Mouse (Mus musculus): Measurements from ENCODE around the gene Col26a1. TPM values are rescaled to one million over a fixed set of nuclear protein-coding genes. Genes with fewer than 3 reads are reported as not detected.
"Not testable (repeated sequence)": the region's sequence is repeated elsewhere in the genome, so short reads cannot be mapped to it uniquely, and the experiment has no call there.

Col26a1 gene
- polyA plus RNA-seq, 1 experiment, result 5.6 TPM

DNA sequence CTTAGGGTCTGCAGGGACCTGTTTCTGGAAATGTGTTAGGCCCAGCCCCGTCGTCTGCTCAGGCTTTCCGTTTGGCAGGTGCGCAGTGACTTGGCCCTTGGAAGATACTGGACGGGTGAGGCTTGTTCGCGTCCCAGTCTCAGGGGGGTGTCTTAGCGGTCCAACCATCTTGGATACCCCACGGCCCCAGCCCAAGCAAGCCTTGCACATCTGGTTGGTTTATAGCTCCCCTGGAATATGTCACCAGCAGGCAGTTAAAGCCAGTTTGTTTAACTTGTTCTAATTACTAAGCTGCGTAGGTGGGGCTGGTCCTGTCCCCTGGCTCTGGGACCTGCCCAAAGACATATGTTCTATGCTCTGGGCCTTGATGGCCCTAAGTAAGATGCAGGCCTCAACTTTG is 111.9 kb downstream of the Col26a1 start:
- TF ChIP-seq POLR2A (IDR thresholded peaks at IDR 0.05; ENCODE audit: low read depth, low read length), result no peak
- no peak for TF ChIP-seq CTCF (conservative IDR thresholded peaks at IDR 0.05; ENCODE audit: insufficient read depth, insufficient read length, low read depth, low read length)
- DNase-seq, result no peak
- 89% methylated on average over 10 of the region's 10 CpGs for WGBS
- no peaks in the 10 kb centered on the region for H3K4me1 ChIP-seq (ENCODE audit: control insufficient read depth, insufficient read depth, low read length)
- H3K27me3 ChIP-seq (replicated peaks; ENCODE audit: control insufficient read depth, insufficient read depth, low read length), result no peaks in the 10 kb centered on the region
- H3K36me3 ChIP-seq (ENCODE audit: control insufficient read depth, insufficient read depth, low read length), result no peaks in the 10 kb centered on the region
- H3K4me3 ChIP-seq (ENCODE audit: insufficient read depth, low read depth, low read length), result no peak overlapping the region
- H3K27ac ChIP-seq (ENCODE audit: insufficient read depth, low read depth, low read length), result no peak overlapping the region

DNA sequence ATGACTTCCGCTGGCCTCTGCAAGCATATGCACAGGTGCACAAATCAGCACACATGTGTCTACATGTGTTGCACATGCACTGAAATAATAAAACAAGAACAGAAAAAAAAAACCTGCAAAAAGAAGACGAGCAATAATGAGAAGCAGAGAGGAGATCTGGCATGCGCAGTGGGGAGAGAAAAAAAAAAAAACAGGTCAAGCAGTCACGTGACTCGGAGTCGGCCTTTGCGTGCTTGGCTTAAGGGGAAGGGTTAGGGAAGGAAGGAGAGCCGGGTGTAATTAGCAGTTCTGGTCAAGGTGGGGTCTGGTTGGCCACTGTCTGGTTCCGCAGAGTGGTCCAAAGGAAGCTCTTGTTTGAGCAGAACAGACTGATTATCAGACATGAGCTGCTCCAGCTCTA is 115.7 kb downstream of the Col26a1 start:
- H3K27me3 ChIP-seq (replicated peaks; ENCODE audit: control insufficient read depth, insufficient read depth, low read length), result no peaks in the 10 kb centered on the region
- TF ChIP-seq POLR2A (IDR thresholded peaks at IDR 0.05; ENCODE audit: low read depth, low read length), result no peak
- TF ChIP-seq CTCF (conservative IDR thresholded peaks at IDR 0.05; ENCODE audit: insufficient read depth, insufficient read length, low read depth, low read length), result no peak
- no peak overlapping the region for H3K4me3 ChIP-seq (ENCODE audit: insufficient read depth, low read depth, low read length)
- H3K36me3 ChIP-seq (ENCODE audit: control insufficient read depth, insufficient read depth, low read length), result no peaks in the 10 kb centered on the region
- H3K4me1 ChIP-seq (ENCODE audit: control insufficient read depth, insufficient read depth, low read length), result no peaks in the 10 kb centered on the region
- H3K27ac ChIP-seq (ENCODE audit: insufficient read depth, low read depth, low read length), result no peak overlapping the region
- WGBS, result 62% methylated on average over 9 of the region's 9 CpGs
- DNase-seq, result no peak

DNA sequence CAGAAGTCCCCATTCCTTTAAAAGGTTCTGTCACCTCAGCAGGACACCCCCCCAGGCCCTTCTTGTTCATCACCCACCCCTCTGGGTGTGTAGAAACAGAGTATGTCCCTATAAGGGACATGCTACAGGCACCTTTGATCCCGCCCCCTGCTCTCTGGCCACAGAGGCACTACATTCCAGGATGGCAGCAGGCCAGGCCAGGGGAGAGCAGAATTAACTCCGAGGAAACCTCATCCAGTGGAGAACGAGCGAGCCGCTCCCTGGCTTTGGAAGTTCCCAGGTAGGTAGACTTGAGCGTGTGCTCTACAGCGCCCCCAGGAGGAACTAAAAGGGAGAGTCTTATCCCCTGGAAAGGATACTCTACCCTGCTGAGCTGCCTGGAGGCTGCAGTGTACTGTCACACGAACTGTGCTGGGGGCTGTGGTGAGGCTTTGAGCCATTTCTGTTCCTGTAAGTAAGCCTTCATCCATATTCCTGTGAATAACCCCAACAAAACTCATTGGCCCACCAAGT is 118.8 kb downstream of the Col26a1 start:
- Histone ChIP-seq H3K4me1 (ENCODE audit: control insufficient read depth, insufficient read depth, low read length) (no peaks in the 10 kb centered on the region), H3K27me3 (replicated peaks; ENCODE audit: control insufficient read depth, insufficient read depth, low read length) (no peaks in the 10 kb centered on the region), H3K4me3 (ENCODE audit: insufficient read depth, low read depth, low read length) (no peak overlapping the region), H3K36me3 (ENCODE audit: control insufficient read depth, insufficient read depth, low read length) (no peaks in the 10 kb centered on the region), H3K27ac (ENCODE audit: insufficient read depth, low read depth, low read length) (no peak overlapping the region)
- no peak for TF ChIP-seq CTCF (conservative IDR thresholded peaks at IDR 0.05; ENCODE audit: insufficient read depth, insufficient read length, low read depth, low read length)
- TF ChIP-seq POLR2A (IDR thresholded peaks at IDR 0.05; ENCODE audit: low read depth, low read length), result no peak
- 46% methylated on average over 8 of the region's 8 CpGs for WGBS
- DNase-seq, result no peak

DNA sequence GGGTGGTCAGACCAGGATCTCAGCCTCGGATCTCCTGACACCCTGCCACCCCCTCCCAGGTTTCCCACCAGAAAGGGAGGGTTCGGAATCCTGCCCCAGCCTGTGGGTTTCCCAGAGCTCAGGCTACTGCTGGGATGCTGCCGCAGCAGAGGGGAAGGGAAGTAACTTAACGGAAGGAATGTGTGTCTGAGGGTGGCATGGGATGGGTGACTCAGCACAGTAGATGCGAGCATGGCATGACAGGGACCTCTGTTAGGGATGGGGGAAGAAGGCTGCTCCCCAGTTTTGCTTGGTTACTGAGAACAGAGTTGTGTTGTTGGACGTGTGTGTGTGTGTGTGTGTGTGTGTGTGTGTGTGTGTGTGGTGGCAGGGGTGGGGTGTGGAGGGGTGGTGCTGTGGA is 122.7 kb downstream of the Col26a1 start:
- TF ChIP-seq CTCF (conservative IDR thresholded peaks at IDR 0.05; ENCODE audit: insufficient read depth, insufficient read length, low read depth, low read length), result no peak
- no peak for TF ChIP-seq POLR2A (IDR thresholded peaks at IDR 0.05; ENCODE audit: low read depth, low read length)
- WGBS, result 55% methylated on average over 6 of the region's 6 CpGs
- DNase-seq, result no peak
- H3K27me3 ChIP-seq (replicated peaks; ENCODE audit: control insufficient read depth, insufficient read depth, low read length), result no peaks in the 10 kb centered on the region
- H3K27ac ChIP-seq (ENCODE audit: insufficient read depth, low read depth, low read length), result no peak overlapping the region
- no peaks in the 10 kb centered on the region for H3K4me1 ChIP-seq (ENCODE audit: control insufficient read depth, insufficient read depth, low read length)
- no peaks in the 10 kb centered on the region for H3K36me3 ChIP-seq (ENCODE audit: control insufficient read depth, insufficient read depth, low read length)
- H3K4me3 ChIP-seq (ENCODE audit: insufficient read depth, low read depth, low read length), result no peak overlapping the region

DNA sequence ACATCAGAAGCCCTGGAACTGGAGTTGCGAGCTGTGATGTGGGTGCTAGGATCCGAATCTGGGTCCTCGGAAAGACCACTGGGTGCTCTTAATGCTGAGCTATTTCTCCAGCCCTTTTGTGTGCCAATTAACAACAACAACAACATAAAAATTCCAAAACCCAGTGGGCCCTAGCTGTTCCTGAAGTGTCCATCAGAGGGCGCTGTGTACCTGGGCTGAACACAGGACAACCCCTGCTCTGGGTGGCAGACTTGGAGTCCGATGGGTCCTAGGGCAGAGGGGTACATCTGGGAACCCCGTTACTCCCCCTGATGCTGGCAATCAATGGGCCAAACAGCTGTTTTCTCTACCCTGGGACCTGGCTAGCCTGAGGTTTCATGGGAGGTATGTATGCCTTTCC is 123.2 kb downstream of the Col26a1 start:
- no peak for DNase-seq
- 50% methylated on average over 6 of the region's 6 CpGs for WGBS
- H3K4me3 ChIP-seq (ENCODE audit: insufficient read depth, low read depth, low read length), result no peak overlapping the region
- H3K4me1 ChIP-seq (ENCODE audit: control insufficient read depth, insufficient read depth, low read length), result no peaks in the 10 kb centered on the region
- no peak overlapping the region for H3K27ac ChIP-seq (ENCODE audit: insufficient read depth, low read depth, low read length)
- H3K36me3 ChIP-seq (ENCODE audit: control insufficient read depth, insufficient read depth, low read length), result no peaks in the 10 kb centered on the region
- no peaks in the 10 kb centered on the region for H3K27me3 ChIP-seq (replicated peaks; ENCODE audit: control insufficient read depth, insufficient read depth, low read length)
- TF ChIP-seq POLR2A (IDR thresholded peaks at IDR 0.05; ENCODE audit: low read depth, low read length) (no peak), CTCF (conservative IDR thresholded peaks at IDR 0.05; ENCODE audit: insufficient read depth, insufficient read length, low read depth, low read length) (peak; percentile 43)

DNA sequence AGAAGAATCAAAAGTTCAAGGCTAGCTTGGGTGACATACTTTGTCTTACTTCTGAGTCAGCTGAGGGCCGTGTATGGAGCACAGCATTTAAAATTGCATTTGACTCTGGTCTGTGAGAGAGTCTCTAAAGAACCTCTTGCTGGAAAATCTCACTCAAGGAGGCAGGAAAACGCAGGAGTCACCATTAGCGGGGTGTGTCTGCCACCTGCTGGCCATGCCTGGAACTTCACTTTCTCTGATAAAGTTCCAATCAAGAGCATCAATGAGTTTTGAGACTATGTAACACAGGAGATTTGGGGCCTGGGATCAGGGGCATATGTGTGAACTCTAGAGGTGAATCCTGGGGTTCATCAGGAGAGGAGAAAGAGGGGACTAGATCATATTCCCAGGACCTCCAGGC is 127.3 kb downstream of the Col26a1 start:
- Histone ChIP-seq H3K4me1 (ENCODE audit: control insufficient read depth, insufficient read depth, low read length) (no peaks in the 10 kb centered on the region), H3K4me3 (ENCODE audit: insufficient read depth, low read depth, low read length) (no peak overlapping the region), H3K36me3 (ENCODE audit: control insufficient read depth, insufficient read depth, low read length) (no peaks in the 10 kb centered on the region), H3K27me3 (replicated peaks; ENCODE audit: control insufficient read depth, insufficient read depth, low read length) (no peaks in the 10 kb centered on the region), H3K27ac (ENCODE audit: insufficient read depth, low read depth, low read length) (no peak overlapping the region)
- peak; percentile 52 for DNase-seq
- peak; percentile 85 for TF ChIP-seq CTCF (conservative IDR thresholded peaks at IDR 0.05; ENCODE audit: insufficient read depth, insufficient read length, low read depth, low read length)
- TF ChIP-seq POLR2A (IDR thresholded peaks at IDR 0.05; ENCODE audit: low read depth, low read length), result no peak
- WGBS, result 0% methylated on average over 3 of the region's 3 CpGs

DNA sequence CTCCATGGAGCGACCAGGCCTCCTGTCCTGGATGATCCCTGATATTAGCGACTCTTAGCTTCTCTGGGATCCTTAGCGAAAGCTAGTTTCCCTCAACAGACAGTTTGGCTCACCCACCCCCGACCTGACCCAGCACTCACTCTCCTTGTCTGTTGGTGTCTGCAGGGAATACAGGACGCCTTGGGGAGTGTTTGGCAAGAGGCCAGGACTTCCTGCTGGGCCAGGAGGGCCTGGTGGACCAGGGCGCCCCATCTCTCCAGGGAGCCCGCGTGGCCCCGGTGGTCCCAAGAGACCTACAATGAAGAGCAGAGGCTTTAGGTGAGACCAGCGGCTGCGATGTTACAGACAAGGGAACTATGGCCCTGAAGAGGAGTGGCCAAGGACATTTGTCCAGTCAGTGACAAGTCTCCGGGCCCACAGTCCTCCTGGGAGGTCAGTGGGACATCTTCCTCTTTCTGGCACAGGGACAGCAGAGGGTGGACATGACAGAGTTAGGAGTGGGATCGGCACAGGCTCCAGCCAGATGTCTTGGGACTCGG is 128.9 kb downstream of the Col26a1 start:
- no peak overlapping the region for H3K4me3 ChIP-seq (ENCODE audit: insufficient read depth, low read depth, low read length)
- H3K4me1 ChIP-seq (ENCODE audit: control insufficient read depth, insufficient read depth, low read length), result no peaks in the 10 kb centered on the region
- no peak overlapping the region for H3K27ac ChIP-seq (ENCODE audit: insufficient read depth, low read depth, low read length)
- WGBS, result 74% methylated on average over 14 of the region's 14 CpGs
- no peaks in the 10 kb centered on the region for H3K36me3 ChIP-seq (ENCODE audit: control insufficient read depth, insufficient read depth, low read length)
- H3K27me3 ChIP-seq (replicated peaks; ENCODE audit: control insufficient read depth, insufficient read depth, low read length), result no peaks in the 10 kb centered on the region
- no peak for DNase-seq
- TF ChIP-seq CTCF (conservative IDR thresholded peaks at IDR 0.05; ENCODE audit: insufficient read depth, insufficient read length, low read depth, low read length) (no peak), POLR2A (IDR thresholded peaks at IDR 0.05; ENCODE audit: low read depth, low read length) (no peak)

DNA sequence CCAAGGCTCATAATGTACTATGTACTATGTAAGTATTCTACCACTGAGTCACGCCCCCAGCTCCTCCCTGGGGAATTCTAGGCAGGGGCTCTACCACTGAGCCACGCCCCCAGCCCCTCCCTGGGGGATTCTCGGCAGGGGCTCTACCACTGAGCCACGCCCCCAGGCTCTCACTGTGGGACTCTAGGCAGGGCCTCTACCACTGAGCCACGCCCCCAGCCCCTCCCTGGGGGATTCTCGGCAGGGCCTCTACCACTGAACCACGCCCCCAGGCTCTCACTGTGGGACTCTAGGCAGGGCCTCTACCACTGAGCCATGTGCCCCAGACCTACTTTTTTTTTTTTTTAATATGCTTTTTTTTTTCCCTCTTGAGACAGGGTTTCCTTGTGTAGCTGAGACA is 129.8 kb downstream of the Col26a1 start:
- not testable (repeated sequence) for H3K4me1 ChIP-seq (ENCODE audit: control insufficient read depth, insufficient read depth, low read length); DNase-seq; H3K27me3 ChIP-seq (replicated peaks; ENCODE audit: control insufficient read depth, insufficient read depth, low read length); H3K36me3 ChIP-seq (ENCODE audit: control insufficient read depth, insufficient read depth, low read length); H3K27ac ChIP-seq (ENCODE audit: insufficient read depth, low read depth, low read length); H3K4me3 ChIP-seq (ENCODE audit: insufficient read depth, low read depth, low read length)
- 79% methylated on average over 7 of the region's 7 CpGs for WGBS
